Mouse (Mus musculus) liver, embryonic 11.5 days (tissue): ENCODE results near the gene Il2rb. TPM values are rescaled to one million over a fixed set of nuclear protein-coding genes. Genes with fewer than 3 reads are reported as not detected.

ENCODE experiments used
- ATAC-seq: fragments of 200-750 bp; cut with Nextera tagmentation; replicated peaks from 2 replicates; pipeline ENCODE4 v1.8.0; 2017; ENCODE audit warnings: moderate number of reproducible peaks, mild to moderate bottlenecking, moderate TSS enrichment, moderate library complexity; ENCODE audit not compliant: low FRiP score
- DNase-seq: peaks from one replicate; pipeline ENCODE4 v3.0.0-alpha.2; 2017; ENCODE audit warnings: low spot score
- H3K27ac ChIP-seq: fragments of 300-500 bp; sonication (generic); 2 replicates; pipeline ENCODE4 v1.5.1; 2014; ENCODE audit warnings: mild to moderate bottlenecking, low read depth, low read length, control low read depth
- H3K27me3 ChIP-seq: fragments of 300-500 bp; sonication (generic); replicated peaks from 2 replicates; pipeline ENCODE4 v1.6.1; 2014; ENCODE audit warnings: low read length, mixed read lengths; ENCODE audit not compliant: control insufficient read depth, insufficient read depth
- H3K36me3 ChIP-seq: fragments of 300-500 bp; sonication (generic); 2 replicates; pipeline ENCODE4 v1.6.1; 2014; ENCODE audit warnings: mild to moderate bottlenecking, low read length, moderate library complexity, mixed read lengths; ENCODE audit not compliant: control insufficient read depth, insufficient read depth
- H3K4me1 ChIP-seq: fragments of 300-500 bp; sonication (generic); replicated peaks from 2 replicates; pipeline ENCODE4 v1.6.1; 2014; ENCODE audit warnings: low read length, mixed read lengths; ENCODE audit not compliant: control insufficient read depth, insufficient read depth
- H3K4me2 ChIP-seq: fragments of 300-500 bp; sonication (generic); 2 replicates; pipeline ENCODE4 v1.6.1; 2014; ENCODE audit warnings: mild to moderate bottlenecking, control low read depth, moderate library complexity
- H3K4me3 ChIP-seq: fragments of 300-500 bp; sonication (generic); 2 replicates; pipeline ENCODE4 v1.5.1; 2014; ENCODE audit warnings: low read depth, low read length, control low read depth
- H3K9ac ChIP-seq: fragments of 300-500 bp; sonication (generic); 2 replicates; pipeline ENCODE4 v1.6.1; 2014; ENCODE audit warnings: low read depth, low read length, control low read depth
- H3K9me3 ChIP-seq: fragments of 300-500 bp; sonication (generic); 2 replicates; pipeline ENCODE4 v1.6.1; 2016; ENCODE audit warnings: low read length, inconsistent platforms, mixed read lengths; ENCODE audit not compliant: control insufficient read depth
- WGBS: fragments of 180-500 bp; shearing (Covaris S2); extraction: QIAGEN DNeasy Blood & Tissue Kit; methylation state at CpG from one replicate; pipeline ENCODE4 v1.1.7; 2014; 5-methylcytosine and 5-hydroxymethylcytosine counted together
- polyA plus RNA-seq: library from polyadenylated mRNA; unstranded; fragments of >200 nt; fragmentation: Nextera tagmentation; extraction: Ambion mirVana; gene quantifications from 2 replicates; pipeline ENCODE4 v1.2.1, GENCODE M21; 2014

Gene Il2rb
- 0.07 and 0.31 TPM in 2 replicates for polyA plus RNA-seq

GRCm38 (mm10) chr15:78494968-78495406 lies at the start of gene Il2rb:
Il2rb (minus strand) TSS chr15:78495271.
- Histone ChIP-seq H3K4me1 (no peaks in the 10 kb centered on the region), H3K36me3 (no peaks in the 10 kb centered on the region), H3K4me3 (no peak within 1 kb of the TSS), H3K9me3 (no peaks in the 10 kb centered on the region), H3K9ac (no peak within 1 kb of the TSS), H3K27me3 (no peaks in the 10 kb centered on the region), H3K4me2 (no peak within 1 kb of the TSS), H3K27ac (no peak within 1 kb of the TSS)
- no peak for ATAC-seq
- 86% methylated on average over 11 of the region's 11 CpGs for WGBS
- no peak for DNase-seq

DNA sequence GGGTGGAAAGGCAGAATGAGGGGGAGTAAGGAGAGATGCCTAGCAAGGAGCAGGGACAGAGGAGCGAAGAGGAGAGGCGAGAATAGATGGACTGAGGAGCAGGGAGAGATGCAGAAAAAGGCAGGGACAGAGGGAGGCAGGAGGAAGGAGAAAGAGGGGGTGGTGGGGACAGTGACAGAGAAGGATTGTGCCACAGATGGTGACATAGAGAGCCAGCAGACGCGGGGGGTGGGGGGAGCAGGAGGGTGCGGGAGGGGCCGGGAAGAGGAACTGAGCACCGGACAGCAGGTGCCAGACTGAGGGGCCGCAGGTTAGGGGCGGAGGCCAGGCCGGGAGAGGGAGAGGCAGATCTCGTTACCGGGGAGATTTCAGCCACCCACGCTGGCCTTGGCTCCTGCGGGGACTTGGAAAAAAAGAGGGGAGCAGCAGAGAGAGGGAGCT lies 49.5 kb upstream of the Il2rb start, which contains the start of gene Sstr3:
TSS of gene Sstr3 (minus strand) at position 125 of the 441 bp plus-strand sequence.
- no peak within 1 kb of the TSS for H3K4me2 ChIP-seq
- no peak within 1 kb of the TSS for H3K4me3 ChIP-seq
- DNase-seq = no peak
- H3K27me3 ChIP-seq = peaks cover 26% of the 10 kb centered on the region
- no peak within 1 kb of the TSS for H3K27ac ChIP-seq
- WGBS = 10% methylated on average over 13 of the region's 14 CpGs
- ATAC-seq = no peak
- H3K9ac ChIP-seq = no peak within 1 kb of the TSS
- H3K4me1 ChIP-seq = peaks cover 8% of the 10 kb centered on the region
- H3K36me3 ChIP-seq = no peaks in the 10 kb centered on the region
- no peaks in the 10 kb centered on the region for H3K9me3 ChIP-seq

DNA sequence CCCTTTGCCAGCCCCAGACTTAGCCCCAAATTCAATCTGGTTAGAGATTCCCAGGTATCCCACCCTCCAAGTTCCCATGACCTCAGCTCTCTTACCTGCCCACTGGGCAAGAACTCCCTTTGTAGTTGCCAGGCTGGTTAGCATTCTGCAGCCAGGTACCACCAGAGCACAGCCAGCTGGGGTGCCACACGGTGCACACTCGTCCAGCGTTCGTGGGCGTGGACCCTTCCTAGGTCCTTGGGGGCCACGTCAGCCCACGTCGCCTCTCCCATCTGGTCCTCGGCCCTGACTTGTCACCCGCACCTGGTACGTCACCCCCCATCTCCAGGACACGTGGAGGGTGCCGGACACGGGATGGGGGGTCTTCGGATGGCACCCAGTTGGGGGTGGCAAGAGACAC lies 49.0 kb upstream of the Il2rb start:
- H3K27me3 ChIP-seq = peaks cover 31% of the 10 kb centered on the region
- no peak for DNase-seq

GRCm38 (mm10) chr15:78542767-78543303 lies 47.8 kb upstream of the Il2rb start:
- WGBS = 69% methylated on average over 7 of the region's 7 CpGs
- no peak for ATAC-seq
- H3K36me3 ChIP-seq = no peaks in the 10 kb centered on the region
- no peak overlapping the region for H3K4me2 ChIP-seq
- no peak overlapping the region for H3K27ac ChIP-seq
- no peak overlapping the region for H3K4me3 ChIP-seq
- no peak for DNase-seq
- H3K9me3 ChIP-seq = no peaks in the 10 kb centered on the region
- peaks cover under 1% of the 10 kb centered on the region; the same call in 1 of the 2 replicates for H3K4me1 ChIP-seq
- no peak overlapping the region for H3K9ac ChIP-seq
- H3K27me3 ChIP-seq = peaks cover 35% of the 10 kb centered on the region

More for the DNA sequence above, 49.0 kb upstream of the Il2rb start:
- no peak for ATAC-seq
- H3K9me3 ChIP-seq = no peaks in the 10 kb centered on the region
- no peak overlapping the region for H3K4me2 ChIP-seq
- H3K36me3 ChIP-seq = no peaks in the 10 kb centered on the region
- no peak overlapping the region for H3K9ac ChIP-seq
- peaks cover 8% of the 10 kb centered on the region for H3K4me1 ChIP-seq
- H3K4me3 ChIP-seq = no peak overlapping the region
- WGBS = 77% methylated on average over 15 of the region's 15 CpGs
- H3K27ac ChIP-seq = no peak overlapping the region

GRCm38 (mm10) chr15:78542098-78542766 lies 47.2 kb upstream of the Il2rb start:
- no peak for DNase-seq
- Histone ChIP-seq H3K36me3 (no peaks in the 10 kb centered on the region), H3K4me3 (no peak overlapping the region), H3K27ac (no peak overlapping the region), H3K27me3 (peaks cover 39% of the 10 kb centered on the region), H3K4me1 (no peaks in the 10 kb centered on the region), H3K9ac (no peak overlapping the region), H3K9me3 (no peaks in the 10 kb centered on the region), H3K4me2 (no peak overlapping the region)
- WGBS = 73% methylated on average over 3 of the region's 3 CpGs
- no peak for ATAC-seq

- no peak overlapping the region for H3K4me2 ChIP-seq
- H3K4me1 ChIP-seq = no peaks in the 10 kb centered on the region
- no peak overlapping the region for H3K4me3 ChIP-seq
- ATAC-seq = no peak
- no peak for DNase-seq
- no peak overlapping the region for H3K27ac ChIP-seq
- WGBS = 65% methylated on average over 3 of the region's 3 CpGs
- no peaks in the 10 kb centered on the region for H3K36me3 ChIP-seq
- no peaks in the 10 kb centered on the region for H3K9me3 ChIP-seq
- peaks cover 39% of the 10 kb centered on the region for H3K27me3 ChIP-seq
- H3K9ac ChIP-seq = no peak overlapping the region
Observed at GRCm38 (mm10) chr15:78541606-78542005, 46.5 kb upstream of the Il2rb start.

DNA sequence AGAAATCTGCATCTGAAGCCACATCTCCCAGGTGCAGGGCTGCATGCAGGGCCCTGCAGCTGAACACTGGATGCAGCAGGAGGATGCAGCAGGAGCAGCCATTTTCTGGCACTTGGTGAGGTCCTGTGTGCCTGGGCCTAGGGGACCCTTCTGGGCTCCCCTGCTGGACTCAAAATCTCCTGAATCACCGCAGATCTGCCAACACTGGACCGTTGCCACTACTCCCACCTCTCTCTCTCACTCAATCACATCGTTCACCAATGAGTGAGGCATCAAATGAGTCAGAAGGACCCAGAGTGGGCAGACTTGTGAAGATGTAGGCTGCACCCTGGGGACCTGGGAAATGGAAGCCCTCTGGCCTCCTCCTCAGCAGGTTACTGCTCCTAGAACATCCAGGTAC lies 46.0 kb upstream of the Il2rb start:
- no peak overlapping the region for H3K27ac ChIP-seq
- H3K27me3 ChIP-seq = peaks cover 39% of the 10 kb centered on the region
- ATAC-seq (no peak), DNase-seq (no peak)
- no peaks in the 10 kb centered on the region for H3K36me3 ChIP-seq
- WGBS = 63% methylated on average over 3 of the region's 3 CpGs
- no peak overlapping the region for H3K9ac ChIP-seq
- no peak overlapping the region for H3K4me2 ChIP-seq
- no peak overlapping the region for H3K4me3 ChIP-seq
- H3K9me3 ChIP-seq = no peaks in the 10 kb centered on the region
- no peaks in the 10 kb centered on the region for H3K4me1 ChIP-seq

- Histone ChIP-seq H3K4me2 (no peak overlapping the region), H3K9me3 (no peaks in the 10 kb centered on the region), H3K36me3 (no peaks in the 10 kb centered on the region), H3K27ac (no peak overlapping the region), H3K9ac (no peak overlapping the region), H3K27me3 (peaks cover 21% of the 10 kb centered on the region), H3K4me1 (peaks cover 11% of the 10 kb centered on the region), H3K4me3 (no peak overlapping the region)
- WGBS = 54% methylated on average over 10 of the region's 10 CpGs
- no peak for ATAC-seq
- DNase-seq = no peak
Observed at GRCm38 (mm10) chr15:78535723-78536421, 40.8 kb upstream of the Il2rb start.
